Mouse (Mus musculus) urinary bladder, adult 18-20 months (tissue): Measurements from ENCODE around the gene Mast4.

Experiments
- DNase-seq, 2 experiments: peaks; one replicate each; pipeline ENCODE4 v3.0.0; 2022; ENCODE audit warnings: low spot score in 2 of 2, mixed read lengths in 2 of 2

Gene Mast4

DNA sequence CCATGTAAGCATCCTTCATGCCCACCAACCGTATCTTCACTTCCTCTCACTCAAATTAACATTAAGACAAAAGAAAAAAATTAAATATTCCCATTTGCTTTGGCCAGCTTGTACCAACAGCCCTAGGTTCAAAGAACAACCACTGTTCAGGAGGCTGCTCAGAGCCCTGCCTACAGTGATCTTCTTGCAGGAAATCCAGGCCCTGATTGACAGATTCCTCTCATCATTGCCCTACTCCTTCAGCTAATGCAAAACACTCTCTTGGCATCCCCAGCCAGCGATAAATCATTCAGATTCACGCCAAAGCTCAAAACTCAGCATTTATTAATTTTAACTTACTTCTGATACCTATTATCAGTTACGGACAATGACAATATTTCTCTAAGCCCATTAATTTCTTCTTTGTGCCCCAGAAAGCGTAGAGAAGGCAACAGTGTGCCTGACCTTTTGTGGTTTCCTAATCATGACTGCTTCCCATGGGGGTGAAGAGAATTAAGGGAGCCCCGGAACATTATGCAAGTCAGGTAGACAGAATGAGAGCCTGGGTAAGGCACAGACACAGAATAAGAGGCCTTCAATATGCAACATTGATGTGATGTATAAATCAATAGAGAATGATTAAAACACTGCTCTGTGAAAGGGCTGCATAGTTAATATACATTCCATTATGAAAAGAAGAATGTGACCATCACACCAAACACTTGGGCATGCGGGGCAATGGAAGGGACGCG is 135.9 kb downstream of the Mast4 start:
- DNase-seq: no peak

- no peak for DNase-seq
Observed at GRCm38 (mm10) chr13:103196307-103196706, 138.0 kb downstream of the Mast4 start.

GRCm38 (mm10) chr13:103195847-103196246 is 138.4 kb downstream of the Mast4 start:
- no peak for DNase-seq

DNA sequence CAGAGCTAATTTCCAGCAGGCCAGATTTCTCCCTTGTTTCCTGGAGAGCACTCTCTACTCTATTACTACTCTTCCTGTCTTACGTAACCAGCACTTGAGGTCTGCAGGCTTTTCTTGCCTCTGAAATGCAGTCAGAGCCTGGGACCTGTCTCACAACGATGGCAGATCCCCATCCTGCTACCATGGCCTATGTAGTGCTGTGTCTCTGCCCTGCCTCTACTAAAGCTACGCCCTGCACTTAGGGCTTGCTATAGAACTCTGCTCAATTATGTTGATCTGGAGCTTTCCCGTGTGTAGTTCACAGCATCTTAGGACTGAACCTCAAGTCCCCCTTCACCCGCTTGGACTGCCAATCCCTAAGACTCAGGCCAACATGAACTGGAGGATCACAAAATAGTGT is 150.7 kb downstream of the Mast4 start:
- no peak for DNase-seq

DNA sequence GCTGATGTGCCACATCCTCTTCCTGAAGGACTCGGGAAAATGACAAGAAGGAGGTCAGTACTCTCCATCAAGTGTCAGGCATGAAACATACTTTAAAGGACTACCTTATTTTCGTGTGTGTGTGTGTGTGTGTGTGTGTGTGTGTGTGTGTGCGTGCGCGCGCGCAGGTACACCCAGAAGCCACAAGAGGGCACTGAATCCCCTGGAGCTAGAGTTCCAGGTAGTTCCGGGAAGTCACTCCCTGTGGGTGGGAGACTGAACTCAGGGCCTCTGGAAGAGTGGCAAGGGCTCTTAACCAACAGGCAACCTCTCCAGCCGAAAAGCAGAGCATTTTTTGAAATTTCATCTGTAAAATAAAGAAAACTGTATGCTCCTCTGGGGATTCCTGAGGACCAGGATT is 152.5 kb downstream of the Mast4 start:
- DNase-seq: no peak

DNA sequence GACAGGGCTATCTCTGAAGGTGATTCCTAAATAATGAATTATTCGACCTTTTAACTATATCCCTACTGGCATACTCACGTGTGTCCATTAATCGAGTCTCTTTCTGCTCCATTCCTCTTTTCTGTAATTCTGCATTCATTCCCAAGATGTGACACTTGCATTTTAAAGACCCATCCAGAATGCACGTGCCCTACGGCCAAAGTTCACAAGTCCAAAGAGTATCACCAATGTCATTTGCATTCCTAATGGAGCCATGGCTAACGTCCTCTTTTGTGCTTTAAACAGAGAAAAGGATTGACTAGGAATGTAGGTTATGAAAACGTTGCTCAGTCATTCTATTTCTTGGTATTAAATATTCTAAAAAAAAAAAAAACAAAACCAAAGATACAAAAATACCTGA is 157.4 kb downstream of the Mast4 start:
- DNase-seq: no peak

DNA sequence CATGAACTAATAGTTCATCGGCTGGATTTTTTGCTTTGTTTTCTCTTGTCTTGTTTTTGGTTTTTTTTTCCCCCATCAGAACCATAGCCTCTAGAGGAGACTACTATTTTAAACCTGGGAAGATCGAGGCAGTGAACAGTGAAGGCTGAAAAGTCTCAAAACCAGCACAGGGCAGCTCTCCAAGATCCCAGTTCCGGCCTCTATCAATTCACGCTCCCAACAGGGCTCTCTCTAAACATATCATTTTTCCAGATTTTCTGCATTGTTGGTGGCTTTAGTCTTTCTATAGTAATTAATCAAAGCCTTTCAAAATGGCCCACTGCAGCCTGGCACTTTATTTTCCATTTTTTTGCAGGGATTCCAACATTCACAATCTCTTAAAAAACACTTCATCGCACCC is 159.9 kb downstream of the Mast4 start:
- no peak for DNase-seq

DNA sequence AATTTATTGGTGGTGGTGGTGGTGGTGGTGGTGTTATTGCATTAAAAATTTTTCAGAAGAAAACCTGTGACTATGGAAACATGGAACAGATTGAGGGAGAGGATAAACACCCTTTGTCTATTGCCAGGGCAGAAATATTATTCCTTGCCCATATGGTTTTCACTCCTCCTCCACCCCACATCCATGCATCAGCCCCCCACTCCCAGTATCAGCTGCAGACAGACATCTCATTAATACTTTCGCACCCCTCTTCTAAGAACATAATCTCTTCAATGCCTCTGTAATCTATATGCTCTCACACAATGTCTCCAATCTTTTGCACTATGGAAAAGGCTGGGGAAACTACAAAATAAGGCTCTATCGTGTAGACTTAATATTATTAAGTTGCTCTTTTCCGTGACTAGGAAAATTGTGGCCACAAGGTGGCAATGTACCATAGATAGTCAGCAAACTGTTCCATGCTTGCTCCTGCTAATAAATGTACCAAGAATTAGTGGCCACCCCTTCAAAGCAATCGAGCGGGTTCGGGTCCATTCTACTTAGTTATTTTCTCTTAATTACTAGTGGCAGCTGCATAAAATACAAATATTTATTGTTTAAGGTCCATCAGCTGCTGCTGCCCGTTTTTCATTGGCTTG is 160.6 kb downstream of the Mast4 start:
- DNase-seq: peak; percentile 44 to 47

DNA sequence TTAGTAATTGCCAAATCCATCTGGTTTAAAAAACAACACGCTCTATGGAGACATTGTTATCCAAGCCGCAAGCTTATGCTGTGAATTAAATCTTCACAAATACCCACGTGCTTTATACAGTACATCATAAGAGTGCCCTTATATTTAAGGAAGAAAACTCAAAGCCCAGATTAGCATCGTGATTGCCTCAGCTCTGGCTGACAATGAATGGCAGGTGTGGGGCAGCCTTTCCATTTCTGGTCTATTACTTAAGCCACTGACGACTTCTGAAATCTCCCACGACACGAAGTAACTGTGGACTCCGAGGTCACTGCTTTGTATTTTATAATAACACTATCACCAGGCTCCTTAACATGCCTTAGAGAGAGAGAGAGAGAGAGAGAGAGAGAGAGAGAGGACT is 182.4 kb downstream of the Mast4 start:
- DNase-seq: no peak

GRCm38 (mm10) chr13:103151171-103151570 is 183.1 kb downstream of the Mast4 start:
- no peak for DNase-seq

- DNase-seq: no peak
Observed at GRCm38 (mm10) chr13:103150671-103151070, 183.6 kb downstream of the Mast4 start.

DNA sequence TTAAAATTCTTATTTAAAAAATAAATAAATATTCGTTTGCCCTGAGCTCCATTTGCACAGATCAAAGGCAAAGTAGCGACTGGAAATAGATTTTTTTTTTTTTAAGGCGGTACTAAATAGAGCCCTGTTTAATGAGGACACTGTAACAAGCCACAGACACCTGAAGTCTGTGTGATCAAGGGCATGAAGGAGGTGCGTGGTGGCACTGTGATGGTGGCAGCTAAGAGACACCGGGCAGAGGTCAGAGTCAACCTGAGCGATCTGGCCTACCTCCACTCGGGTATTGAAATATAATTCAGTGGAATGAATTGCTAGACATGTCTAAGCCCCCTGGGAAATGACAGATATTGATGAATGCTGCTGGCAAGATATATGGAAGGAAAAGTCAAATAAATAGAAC is 184.9 kb downstream of the Mast4 start:
- DNase-seq: no peak

- DNase-seq: no peak
Observed at GRCm38 (mm10) chr13:103144343-103144742, 190.0 kb downstream of the Mast4 start.

- DNase-seq: no peak
Observed at GRCm38 (mm10) chr13:103141304-103141703, 193.0 kb downstream of the Mast4 start.

DNA sequence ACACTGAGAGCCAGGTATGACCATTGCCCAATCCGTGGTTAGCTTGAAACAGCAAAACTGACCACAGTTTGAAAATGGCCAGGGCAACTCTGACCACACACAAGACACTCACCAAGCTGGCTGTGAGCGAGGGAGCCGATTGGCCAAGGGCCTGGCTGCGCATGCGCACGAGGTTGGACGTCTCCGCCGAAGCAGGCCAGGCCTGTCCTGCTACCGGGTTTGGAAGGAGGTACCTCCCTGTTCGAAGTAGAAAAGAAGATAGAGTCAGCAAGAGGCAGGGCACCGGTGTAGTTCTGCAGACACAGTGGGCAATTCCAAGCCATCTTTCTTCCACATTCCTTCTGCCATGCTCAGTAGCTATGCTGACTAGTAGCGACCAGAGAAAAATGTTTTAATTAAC is 194.2 kb downstream of the Mast4 start:
- no peak for DNase-seq

GRCm38 (mm10) chr13:103138298-103138697 is 196.0 kb downstream of the Mast4 start:
- no peak for DNase-seq

GRCm38 (mm10) chr13:103135224-103135883 is 198.9 kb downstream of the Mast4 start:
- no peak for DNase-seq

DNA sequence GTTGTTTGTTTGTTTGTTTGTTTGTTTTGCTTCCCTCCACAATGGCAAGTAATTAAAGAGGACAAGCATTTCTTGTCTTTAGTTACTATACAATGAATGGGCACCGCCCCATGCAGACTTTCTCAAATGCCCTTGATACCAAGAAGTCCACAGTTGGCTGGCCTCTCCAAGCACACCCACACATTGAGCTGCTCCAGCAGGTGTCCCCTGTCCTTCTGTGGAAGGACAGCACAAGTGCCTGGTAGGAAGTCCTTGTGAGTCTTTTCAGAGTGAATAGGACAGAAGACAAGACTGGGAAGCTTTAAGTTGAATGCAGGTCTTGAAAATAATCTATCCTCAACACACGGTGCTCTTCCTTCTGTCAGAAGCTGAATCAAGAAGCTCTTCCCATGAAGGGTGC is 202.5 kb downstream of the Mast4 start:
- no peak for DNase-seq

GRCm38 (mm10) chr13:103129130-103129797 is 205.0 kb downstream of the Mast4 start:
- DNase-seq: no peak

GRCm38 (mm10) chr13:103128729-103129128 is 205.6 kb downstream of the Mast4 start:
- DNase-seq: no peak

DNA sequence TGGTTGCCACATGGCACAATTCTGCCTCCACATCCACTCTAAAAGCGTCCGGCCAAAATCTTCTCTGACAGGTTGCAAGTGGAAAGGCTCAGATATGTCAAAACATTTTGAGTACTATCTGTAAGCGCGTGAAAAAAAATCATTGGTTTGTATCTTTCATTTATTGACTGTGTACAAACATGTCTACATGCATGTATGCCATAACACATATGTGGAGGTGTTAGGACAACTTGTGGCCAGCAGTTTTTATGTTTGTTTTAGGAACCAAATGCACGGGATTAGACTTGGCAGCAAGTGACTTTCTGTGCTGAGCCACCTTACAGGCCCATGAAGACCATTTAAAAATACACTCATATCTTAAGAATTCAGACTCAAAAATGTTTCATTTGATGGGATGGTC is 206.7 kb downstream of the Mast4 start:
- DNase-seq: no peak

DNA sequence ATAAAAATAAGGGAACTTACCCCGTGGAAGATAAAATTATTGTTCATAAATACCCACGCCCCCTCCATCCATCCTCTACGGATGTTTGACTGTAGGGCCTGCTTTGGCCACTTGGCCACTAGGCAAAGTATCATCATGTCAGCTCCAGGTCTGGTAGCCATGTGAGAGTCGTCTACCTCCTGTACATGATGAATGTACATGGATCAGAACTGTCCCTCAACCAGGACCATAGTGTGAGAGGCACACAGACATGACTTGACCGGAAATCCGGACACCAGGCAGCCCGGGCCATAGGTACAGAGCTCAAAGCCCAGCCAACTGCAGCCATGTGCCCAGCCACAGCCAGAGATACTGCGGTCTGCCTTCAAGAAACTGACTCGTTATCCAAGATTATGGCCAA is 210.6 kb downstream of the Mast4 start:
- DNase-seq: no peak
